Mouse (Mus musculus) Patski (cell line): ENCODE results near the gene E030018B13Rik. TPM values are rescaled to one million over a fixed set of nuclear protein-coding genes. Genes with fewer than 3 reads are reported as not detected.

ENCODE experiments used
- ATAC-seq: fragments of 100-300 bp; one replicate; pipeline ENCODE4 v1.8.0; 2021
- CTCF ChIA-PET: fragments of 350-600 bp; sonication (Branson Sonifier 250); formaldehyde crosslinking; loops from one replicate; lab custom pipeline; 2022; ENCODE audit warnings: inconsistent platforms; lab: Charles Lee
- POLR2A ChIA-PET: fragments of 350-600 bp; sonication (Branson Sonifier 250); formaldehyde crosslinking; loops from one replicate; lab custom pipeline; 2022; ENCODE audit warnings: antibody characterized with exemption, inconsistent platforms; lab: Charles Lee
- DNase-seq: peaks from one replicate; pipeline ENCODE4 v3.0.0-alpha.2; 2011; ENCODE audit warnings: low read depth, low spot score
- H3K27me3 ChIP-seq: fragments of 371-371 bp; one replicate; pipeline ENCODE4 v1.5.1; 2021
- CTCF ChIP-seq: fragments of 100-300 bp; IDR thresholded peaks from one replicate; pipeline ENCODE4 v1.5.1; 2021
- in situ Hi-C: fragments of 300-500 bp; cut with MboI; formaldehyde crosslinking; loops from 3 replicates; pipeline ENCODE4 v1.11.1; 2018; ENCODE audit warnings: low pct_unique_long_range_greater_than_20kb, mixed read lengths
- polyA plus RNA-seq: library from polyadenylated mRNA; unstranded; gene quantifications from one replicate; pipeline ENCODE4 v1.2.3, GENCODE M21; 2021

E030018B13Rik gene
- polyA plus RNA-seq, 1 experiment from 2014 or later = not detected

GRCm38 (mm10) chr7:63939397-63939951 is 22.8 kb downstream of the E030018B13Rik start:
- CTCF ChIA-PET = interaction anchor here (1.0 to 2.4 kb wide), 3 partner anchors 85 to 211 kb away, joined by 3 to 13 read pairs (median 3); no protein-coding TSS in a partner anchor

GRCm38 (mm10) chr7:63940321-63940720 is 23.7 kb downstream of the E030018B13Rik start:
- ATAC-seq = no peak
- no peak for TF ChIP-seq CTCF
- no peaks in the 10 kb centered on the region for H3K27me3 ChIP-seq
- DNase-seq = no peak
- in situ Hi-C loops = loop anchor here (5.0 to 10.0 kb wide), 3 partner anchors 122 to 214 kb away; partner anchors contain the start of gene Trpm1
- CTCF ChIA-PET = interaction anchor here (1.2 to 2.4 kb wide), 2 partner anchors 86 to 187 kb away, joined by 3 to 13 read pairs; no protein-coding TSS in a partner anchor
- POLR2A ChIA-PET = no interaction called here

More at GRCm38 (mm10) chr7:63939397-63939951, 22.8 kb downstream of the E030018B13Rik start:
- in situ Hi-C loops = no loop called here
- TF ChIP-seq CTCF = no peak
- DNase-seq (no peak), ATAC-seq (peak; percentile 2)
- H3K27me3 ChIP-seq = no peaks in the 10 kb centered on the region
- POLR2A ChIA-PET = interaction anchor here (1.1 kb wide), 1 partner anchor 12 kb away, joined by 4 read pairs; no protein-coding TSS in a partner anchor

GRCm38 (mm10) chr7:63941050-63941449 is 24.4 kb downstream of the E030018B13Rik start:
- CTCF ChIA-PET = interaction anchor here (1.2 to 2.4 kb wide), 2 partner anchors 87 to 188 kb away, joined by 3 to 13 read pairs; no protein-coding TSS in a partner anchor
- TF ChIP-seq CTCF = no peak
- in situ Hi-C loops = loop anchor here (5.0 to 10.0 kb wide), 3 partner anchors 121 to 214 kb away; partner anchors contain the start of gene Trpm1
- H3K27me3 ChIP-seq = no peaks in the 10 kb centered on the region
- DNase-seq (no peak), ATAC-seq (no peak)
- POLR2A ChIA-PET = no interaction called here

GRCm38 (mm10) chr7:63941501-63941900 is 24.8 kb downstream of the E030018B13Rik start:
- H3K27me3 ChIP-seq = no peaks in the 10 kb centered on the region
- DNase-seq = no peak
- ChIA-PET CTCF (interaction anchor here (1.2 kb wide), 1 partner anchor 87 kb away, joined by 3 read pairs; no protein-coding TSS in a partner anchor), POLR2A (no interaction called here)
- no peak for ATAC-seq
- TF ChIP-seq CTCF = no peak
- in situ Hi-C loops = loop anchor here (5.0 to 10.0 kb wide), 3 partner anchors 121 to 213 kb away; partner anchors contain the start of gene Trpm1

- TF ChIP-seq CTCF = no peak
- ATAC-seq (no peak), DNase-seq (no peak)
- POLR2A ChIA-PET = no interaction called here
- no peaks in the 10 kb centered on the region for H3K27me3 ChIP-seq
- CTCF ChIA-PET = interaction anchor here (0.7 kb wide), 1 partner anchor 11 kb away, joined by 3 read pairs; no protein-coding TSS in a partner anchor
- in situ Hi-C loops = loop anchor here (5.0 to 10.0 kb wide), 3 partner anchors 118 to 211 kb away; partner anchors contain the start of gene Trpm1
These were observed 27.3 kb downstream of the E030018B13Rik start for GRCm38 (mm10) chr7:63943946-63944345.

- no peaks in the 10 kb centered on the region for H3K27me3 ChIP-seq
- DNase-seq (no peak), ATAC-seq (no peak)
- POLR2A ChIA-PET = no interaction called here
- CTCF ChIA-PET = no interaction called here
- TF ChIP-seq CTCF = no peak
- in situ Hi-C loops = loop anchor here (10.0 kb wide), 1 partner anchor 207 kb away; the partner anchor contains the start of gene Trpm1
These were observed 31.1 kb downstream of the E030018B13Rik start for GRCm38 (mm10) chr7:63947514-63948487.

- DNase-seq (no peak), ATAC-seq (no peak)
- ChIA-PET CTCF (no interaction called here), POLR2A (no interaction called here)
- no peaks in the 10 kb centered on the region for H3K27me3 ChIP-seq
- in situ Hi-C loops = loop anchor here (10.0 kb wide), 1 partner anchor 206 kb away; the partner anchor contains the start of gene Trpm1
- TF ChIP-seq CTCF = no peak
These were observed 32.5 kb downstream of the E030018B13Rik start for GRCm38 (mm10) chr7:63949176-63949575.

- no peaks in the 10 kb centered on the region for H3K27me3 ChIP-seq
- in situ Hi-C loops = no loop called here
- TF ChIP-seq CTCF = no peak
- ATAC-seq (no peak), DNase-seq (no peak)
- POLR2A ChIA-PET = interaction anchor here (1.9 kb wide), 1 partner anchor 12 kb away, joined by 4 read pairs; no protein-coding TSS in a partner anchor
- CTCF ChIA-PET = no interaction called here
These were observed 34.4 kb downstream of the E030018B13Rik start for GRCm38 (mm10) chr7:63950931-63951607.

GRCm38 (mm10) chr7:63952077-63952898 is 35.6 kb downstream of the E030018B13Rik start:
- in situ Hi-C loops = no loop called here
- ATAC-seq (no peak), DNase-seq (no peak)
- ChIA-PET POLR2A (interaction anchor here (1.9 kb wide), 1 partner anchor 13 kb away, joined by 4 read pairs; no protein-coding TSS in a partner anchor), CTCF (no interaction called here)
- TF ChIP-seq CTCF = no peak
- no peaks in the 10 kb centered on the region for H3K27me3 ChIP-seq
